Mouse (Mus musculus) spleen, adult 2 months (tissue): ENCODE data around the gene Rnpep. TPM values are rescaled to one million over a fixed set of nuclear protein-coding genes. Genes with fewer than 3 reads are reported as not detected.

Experiments
- DNase-seq, 2 experiments: peaks; one replicate each; pipeline versions ENCODE4 v3.0.0 to v3.0.0-alpha.2; 2012 to 2021; ENCODE audit warnings: low spot score in 2 of 2, low read depth in 1 of 2
- H3K27ac ChIP-seq: fragments of 200-500 bp; 2 replicates; pipeline ENCODE4 v1.5.1; 2012; ENCODE audit warnings: low read length, inconsistent platforms; ENCODE audit not compliant: insufficient read depth
- H3K27me3 ChIP-seq: fragments of 200-500 bp; 2 replicates; pipeline ENCODE4 v1.6.1; 2012; ENCODE audit warnings: mild to moderate bottlenecking, moderate library complexity, low read length, inconsistent platforms; ENCODE audit not compliant: control insufficient read depth, insufficient read depth
- H3K36me3 ChIP-seq: fragments of 200-500 bp; 2 replicates; pipeline ENCODE4 v1.6.1; 2012; ENCODE audit warnings: mild to moderate bottlenecking, low read length, inconsistent platforms; ENCODE audit not compliant: control insufficient read depth, insufficient read depth
- H3K4me1 ChIP-seq: fragments of 200-500 bp; 2 replicates; pipeline ENCODE4 v1.6.1; 2011; ENCODE audit warnings: inconsistent platforms; ENCODE audit not compliant: control insufficient read depth, insufficient read depth, insufficient read length
- H3K4me3 ChIP-seq: fragments of 200-500 bp; 2 replicates; pipeline ENCODE4 v1.5.1; 2011; ENCODE audit warnings: mild to moderate bottlenecking, inconsistent platforms; ENCODE audit not compliant: insufficient read depth, insufficient read length; ENCODE audit errors: extremely low read depth
- CTCF ChIP-seq: fragments of 200-500 bp; IDR thresholded peaks from 2 replicates; pipeline ENCODE4 v1.5.1; 2011; ENCODE audit warnings: mild to moderate bottlenecking, inconsistent platforms; ENCODE audit not compliant: insufficient read depth, insufficient read length, insufficient replicate concordance; ENCODE audit errors: extremely low read depth
- POLR2A ChIP-seq: fragments of 200-500 bp; IDR thresholded peaks from 2 replicates; pipeline ENCODE4 v1.6.1; 2011; ENCODE audit warnings: low read depth, low read length, inconsistent platforms
- WGBS: fragments of 180-500 bp; shearing (Covaris S2); methylation state at CpG from one replicate; pipeline ENCODE4 v1.1.7; 2018; 5-methylcytosine and 5-hydroxymethylcytosine counted together
- polyA plus RNA-seq: library from polyadenylated mRNA; depleted of rRNA; stranded (reverse); fragments of >200 nt; gene quantifications from 2 replicates; pipeline ENCODE4 v1.2.3, GENCODE M21; 2012; rRNA removed

Gene Rnpep
- polyA plus RNA-seq = 17.8 and 18.8 TPM in 2 replicates

GRCm38 (mm10) chr1:135283826-135284291 lies at the start of gene Rnpep:
Gene Rnpep, minus strand, starts transcription at chr1:135284084.
- H3K4me1 ChIP-seq = no peaks in the 10 kb centered on the region
- WGBS = under 1% methylated on average over 39 of the region's 39 CpGs
- H3K27me3 ChIP-seq = no peaks in the 10 kb centered on the region; the same call in 1 of the 2 replicates
- peak within 1 kb of the TSS; percentile 75 for H3K27ac ChIP-seq
- H3K36me3 ChIP-seq = no peaks in the 10 kb centered on the region; the same call in none of the 2 replicates
- DNase-seq = peak in 1 of 2 experiments; percentile 44
- H3K4me3 ChIP-seq = peak within 1 kb of the TSS; percentile 89
- no peak; the same call in 1 of the 2 replicates for TF ChIP-seq POLR2A
- no peak for TF ChIP-seq CTCF

- no peak for TF ChIP-seq CTCF
- no peak for TF ChIP-seq POLR2A
- Histone ChIP-seq H3K36me3 (no peaks in the 10 kb centered on the region), H3K27me3 (no peaks in the 10 kb centered on the region), H3K4me3 (no peak overlapping the region), H3K27ac (no peak overlapping the region), H3K4me1 (no peaks in the 10 kb centered on the region)
- WGBS = 76% methylated on average over 6 of the region's 6 CpGs
- no peak for DNase-seq
These were observed 46.7 kb upstream of the Rnpep start for GRCm38 (mm10) chr1:135330578-135330977.

DNA sequence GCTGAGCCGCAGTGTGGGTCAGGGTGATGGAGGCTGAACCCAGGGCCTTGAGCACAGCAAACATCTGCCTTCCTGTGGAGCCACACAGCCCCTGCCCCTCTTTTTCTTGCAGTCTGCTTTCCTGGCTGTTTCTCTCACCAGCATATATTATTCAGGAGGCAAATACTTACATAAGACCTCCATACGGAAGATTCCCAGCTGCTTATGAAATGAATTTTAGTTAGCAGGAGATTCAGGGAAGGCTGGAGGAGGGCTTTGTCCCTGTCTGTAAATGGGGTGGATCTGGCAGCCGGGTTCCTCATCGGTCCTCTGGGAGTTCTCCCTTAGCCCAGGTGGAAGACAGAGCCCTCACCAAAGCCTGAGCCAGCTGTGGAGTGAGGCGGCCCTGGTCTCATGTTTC lies 44.5 kb upstream of the Rnpep start:
- WGBS = 79% methylated on average over 5 of the region's 5 CpGs
- TF ChIP-seq CTCF (no peak), POLR2A (no peak)

GRCm38 (mm10) chr1:135325934-135326333 lies 42.0 kb upstream of the Rnpep start:
- TF ChIP-seq CTCF (no peak), POLR2A (no peak)
- H3K27ac ChIP-seq = no peak overlapping the region
- H3K36me3 ChIP-seq = no peaks in the 10 kb centered on the region
- H3K27me3 ChIP-seq = no peaks in the 10 kb centered on the region
- 75% methylated on average over 2 of the region's 2 CpGs for WGBS
- no peaks in the 10 kb centered on the region for H3K4me1 ChIP-seq
- H3K4me3 ChIP-seq = no peak overlapping the region
- no peak for DNase-seq

More for the DNA sequence above, 44.5 kb upstream of the Rnpep start:
- Histone ChIP-seq H3K36me3 (no peaks in the 10 kb centered on the region), H3K4me1 (no peaks in the 10 kb centered on the region), H3K4me3 (no peak overlapping the region), H3K27ac (no peak overlapping the region), H3K27me3 (no peaks in the 10 kb centered on the region)
- no peak for DNase-seq

GRCm38 (mm10) chr1:135324571-135324970 lies 40.7 kb upstream of the Rnpep start, which contains the start of gene Lmod1:
Gene Lmod1, plus strand, starts transcription at chr1:135324807.
- Histone ChIP-seq H3K36me3 (no peaks in the 10 kb centered on the region), H3K4me3 (no peak within 1 kb of the TSS), H3K4me1 (no peaks in the 10 kb centered on the region), H3K27me3 (no peaks in the 10 kb centered on the region), H3K27ac (no peak within 1 kb of the TSS)
- 64% methylated on average over 8 of the region's 8 CpGs for WGBS
- TF ChIP-seq CTCF (no peak), POLR2A (no peak)
- no peak for DNase-seq

GRCm38 (mm10) chr1:135323367-135323901 lies 39.5 kb upstream of the Rnpep start:
- Histone ChIP-seq H3K36me3 (no peaks in the 10 kb centered on the region), H3K4me3 (no peak overlapping the region), H3K27me3 (no peaks in the 10 kb centered on the region), H3K4me1 (no peaks in the 10 kb centered on the region), H3K27ac (no peak overlapping the region)
- 83% methylated on average over 7 of the region's 7 CpGs for WGBS
- TF ChIP-seq POLR2A = no peak
- no peak for TF ChIP-seq CTCF
- DNase-seq = no peak
